Mouse (Mus musculus): Measurements from ENCODE around the gene Gxylt1. TPM values are rescaled to one million over a fixed set of nuclear protein-coding genes. Genes with fewer than 3 reads are reported as not detected.

Gxylt1 gene
- total RNA-seq, 2 experiments from 2014 or later: 12.9 to 14.7 TPM

- intact Hi-C loops (cut with DNase I): no loop called here
- DNase-seq: no peak
Observed at GRCm38 (mm10) chr15:93191387-93192145, 83.4 kb downstream of the Gxylt1 start.

Other genes with a start within 250 kb of the Gxylt1 start
- 10 to 100 TPM; 72.7 to 77.1 TPM for gene Yaf2, start 61.8 kb upstream of the Gxylt1 start, total RNA-seq (2021)
- gene Zcrb1, start 123.2 kb upstream of the Gxylt1 start, total RNA-seq (2021): 10 to 100 TPM; 81.9 to 85.9 TPM
- gene Pphln1, start 123.2 kb upstream of the Gxylt1 start, total RNA-seq (2021): 10 to 100 TPM; 39.1 to 43.5 TPM